Mouse (Mus musculus) ES-E14 (cell line): ENCODE results near the gene Tsc22d3. TPM values are rescaled to one million over a fixed set of nuclear protein-coding genes. Genes with fewer than 3 reads are reported as not detected.

Experiments used
- DNase-seq: peaks from one replicate; pipeline ENCODE4 v3.0.0-alpha.2; 2013; ENCODE audit warnings: low read depth, low spot score
- H3K27ac ChIP-seq: 2 replicates; pipeline ENCODE4 v1.5.1; 2012; ENCODE audit warnings: low read depth, mild to moderate bottlenecking, low read length, moderate library complexity, mixed read lengths; ENCODE audit not compliant: poor library complexity, insufficient read depth, severe bottlenecking
- H3K36me3 ChIP-seq: 2 replicates; pipeline ENCODE4 v1.6.1; 2012; ENCODE audit warnings: mild to moderate bottlenecking, low read length, moderate library complexity, mixed read lengths; ENCODE audit not compliant: control insufficient read depth, poor library complexity, insufficient read depth, severe bottlenecking
- H3K4me1 ChIP-seq, 2 experiments: fragments of 150-350 bp in 1 of 2; sonication (generic) in 1 of 2; 2 replicates each; pipeline ENCODE4 v1.6.1; 2012; ENCODE audit warnings: low read length in 2 of 2, mild to moderate bottlenecking in 1 of 2, mixed read lengths in 1 of 2; ENCODE audit not compliant: control insufficient read depth in 2 of 2, insufficient read depth in 2 of 2, poor library complexity in 1 of 2
- H3K4me3 ChIP-seq, 2 experiments: fragments of 150-350 bp in 1 of 2; sonication (generic) in 1 of 2; 2 replicates each; pipeline ENCODE4 v1.5.1; 2012; ENCODE audit warnings: low read length in 2 of 2, low read depth in 1 of 2, mild to moderate bottlenecking in 1 of 2, mixed read lengths in 1 of 2; ENCODE audit not compliant: insufficient read depth in 1 of 2, poor library complexity in 1 of 2, severe bottlenecking in 1 of 2
- H3K9ac ChIP-seq: 2 replicates; pipeline ENCODE4 v1.6.1; 2012; ENCODE audit warnings: low read depth, mild to moderate bottlenecking, low read length, mixed read lengths; ENCODE audit not compliant: poor library complexity, insufficient read depth, severe bottlenecking
- H3K9me3 ChIP-seq: fragments of 150-350 bp; sonication (generic); 2 replicates; pipeline ENCODE4 v1.6.1; 2012; ENCODE audit warnings: low read depth, mild to moderate bottlenecking, low read length; ENCODE audit not compliant: control insufficient read depth, insufficient read depth
- CHD2 ChIP-seq: IDR thresholded peaks from 2 replicates; pipeline ENCODE4 v1.6.1; 2014; ENCODE audit warnings: mild to moderate bottlenecking, low read depth, low read length, inconsistent platforms
- HCFC1 ChIP-seq: IDR thresholded peaks from 2 replicates; pipeline ENCODE4 v1.6.1; 2012; ENCODE audit warnings: low read length, inconsistent platforms, borderline replicate concordance; ENCODE audit not compliant: insufficient read depth
- MAFK ChIP-seq: IDR thresholded peaks from 2 replicates; pipeline ENCODE4 v1.6.1; 2014; ENCODE audit warnings: mild to moderate bottlenecking, low read depth, low read length, inconsistent platforms; ENCODE audit not compliant: insufficient read depth
- ZC3H11A ChIP-seq: IDR thresholded peaks from 2 replicates; pipeline ENCODE4 v1.6.1; 2012; ENCODE audit warnings: low read depth, mild to moderate bottlenecking, inconsistent platforms, low read length, borderline replicate concordance
- ZNF384 ChIP-seq: IDR thresholded peaks from 2 replicates; pipeline ENCODE4 v1.6.1; 2012; ENCODE audit warnings: low read depth, low read length, inconsistent platforms
- in situ Hi-C, 2 experiments: fragments of 600-800 bp; cut with MboI; formaldehyde crosslinking; loops; one replicate each; pipeline ENCODE4 v1.15.1; 2025; ENCODE audit warnings: low sequenced_read_pairs in 2 of 2, inconsistent platforms in 1 of 2; ENCODE audit not compliant: unreplicated experiment in 2 of 2
- total RNA-seq: library from RNA; depleted of rRNA; stranded (reverse); fragments of 300-350 nt; gene quantifications from 2 replicates; pipeline ENCODE4 v1.2.3, GENCODE M21; 2012

The Tsc22d3 gene
- total RNA-seq, 1 experiment, result 3.5 TPM

- in situ Hi-C loops, result no loop called here
- H3K36me3 ChIP-seq, result no peaks in the 10 kb centered on the region; the same call in 1 of the 2 replicates
Observed at GRCm38 (mm10) chrX:140539111-140539680, 61.3 kb downstream of the Tsc22d3 start.

GRCm38 (mm10) chrX:140538649-140539048, 61.8 kb downstream of the Tsc22d3 start:
- in situ Hi-C loops, result no loop called here
- Histone ChIP-seq H3K9me3 (no peaks in the 10 kb centered on the region), H3K27ac (no peak overlapping the region), H3K9ac (no peak overlapping the region), H3K4me3 (no peak overlapping the region), H3K4me1 (peaks cover 0 to 7% of the 10 kb centered on the region in 2 experiments; a peak in 1 of 4 replicates), H3K36me3 (no peaks in the 10 kb centered on the region; the same call in 1 of the 2 replicates)
- DNase-seq, result no peak
- no peak for TF ChIP-seq MAFK
- no peak for TF ChIP-seq ZC3H11A
- no peak for TF ChIP-seq ZNF384
- no peak for TF ChIP-seq CHD2
- no peak for TF ChIP-seq HCFC1

More at GRCm38 (mm10) chrX:140539111-140539680, 61.3 kb downstream of the Tsc22d3 start:
- no peak for DNase-seq
- Histone ChIP-seq H3K4me1 (peaks cover 0 to 7% of the 10 kb centered on the region in 2 experiments; a peak in 1 of 4 replicates), H3K9me3 (no peaks in the 10 kb centered on the region), H3K4me3 (no peak overlapping the region), H3K27ac (no peak overlapping the region), H3K9ac (no peak overlapping the region)
- TF ChIP-seq ZC3H11A (no peak), HCFC1 (no peak)

GRCm38 (mm10) chrX:140537662-140538061, 62.8 kb downstream of the Tsc22d3 start:
- H3K4me3 ChIP-seq, result no peak overlapping the region
- H3K36me3 ChIP-seq, result no peaks in the 10 kb centered on the region; the same call in 1 of the 2 replicates
- H3K27ac ChIP-seq, result no peak overlapping the region
- TF ChIP-seq HCFC1 (no peak), ZC3H11A (no peak), ZNF384 (no peak)
- H3K4me1 ChIP-seq, result peaks cover 0 to 7% of the 10 kb centered on the region in 2 experiments; a peak in 1 of 4 replicates
- DNase-seq, result no peak
- no peak overlapping the region for H3K9ac ChIP-seq
- H3K9me3 ChIP-seq, result no peaks in the 10 kb centered on the region
- in situ Hi-C loops, result no loop called here

GRCm38 (mm10) chrX:140535487-140535886, 65.0 kb downstream of the Tsc22d3 start:
- no peaks in the 10 kb centered on the region; the same call in 1 of the 2 replicates for H3K36me3 ChIP-seq
- H3K4me1 ChIP-seq, result peaks cover 0 to 3% of the 10 kb centered on the region in 2 experiments; a peak in 1 of 4 replicates
- no peak overlapping the region for H3K4me3 ChIP-seq
- DNase-seq, result no peak
- in situ Hi-C loops, result no loop called here
- no peak overlapping the region for H3K27ac ChIP-seq
- no peak overlapping the region for H3K9ac ChIP-seq
- H3K9me3 ChIP-seq, result no peaks in the 10 kb centered on the region
- no peak for TF ChIP-seq CHD2
- no peak for TF ChIP-seq HCFC1
- TF ChIP-seq MAFK, result no peak

GRCm38 (mm10) chrX:140534306-140534705, 66.2 kb downstream of the Tsc22d3 start:
- Histone ChIP-seq H3K9ac (no peak overlapping the region), H3K27ac (no peak overlapping the region), H3K4me3 (no peak overlapping the region), H3K36me3 (no peaks in the 10 kb centered on the region), H3K9me3 (no peaks in the 10 kb centered on the region), H3K4me1 (peaks cover 0 to 3% of the 10 kb centered on the region in 2 experiments; a peak in 1 of 4 replicates)
- DNase-seq, result no peak
- in situ Hi-C loops, result no loop called here
- TF ChIP-seq HCFC1 (no peak), MAFK (0 out of 2 replicates have a peak, but pooled peaks have one; percentile 36), ZNF384 (no peak)
